Mouse (Mus musculus) layer of hippocampus, adult 18-20 months (tissue): ENCODE measurements around the gene Rragd. TPM values are rescaled to one million over a fixed set of nuclear protein-coding genes. Genes with fewer than 3 reads are reported as not detected.
"Not testable (repeated sequence)": the region's sequence is repeated elsewhere in the genome, so short reads cannot be mapped to it uniquely, and the experiment has no call there.

ENCODE experiments used
- DNase-seq, 2 experiments: peaks; one replicate each; pipeline ENCODE4 v3.0.0; 2022; ENCODE audit warnings: low spot score in 2 of 2
- long read RNA-seq: library from polyadenylated mRNA; stranded (forward); transcript quantifications from one replicate; pipeline ENCODE4 v2.0.0, GENCODE M21; 2021
- total RNA-seq, 2 experiments: library from RNA; stranded (reverse); gene quantifications; 2 replicates each; pipeline ENCODE4 v1.2.3; 2021

Gene Rragd
- 10 to 100 TPM; 64.8 to 70.4 TPM for total RNA-seq
- long read RNA-seq, full-length matches to known transcripts: 20 of 29 reads
- long read RNA-seq, partial matches to known transcripts: 0 of 29 reads
- long read RNA-seq, other reads (novel, unspliced or antisense): 9 of 29 reads

GRCm38 (mm10) chr4:32982716-32983175 lies at the start of gene Rragd:
Rragd (plus strand) TSS chr4:32983037.
- peak; percentile 10 to 35 for DNase-seq

- DNase-seq: no peak
Measured at GRCm38 (mm10) chr4:32936762-32937341, 46.0 kb upstream of the Rragd start.

DNA sequence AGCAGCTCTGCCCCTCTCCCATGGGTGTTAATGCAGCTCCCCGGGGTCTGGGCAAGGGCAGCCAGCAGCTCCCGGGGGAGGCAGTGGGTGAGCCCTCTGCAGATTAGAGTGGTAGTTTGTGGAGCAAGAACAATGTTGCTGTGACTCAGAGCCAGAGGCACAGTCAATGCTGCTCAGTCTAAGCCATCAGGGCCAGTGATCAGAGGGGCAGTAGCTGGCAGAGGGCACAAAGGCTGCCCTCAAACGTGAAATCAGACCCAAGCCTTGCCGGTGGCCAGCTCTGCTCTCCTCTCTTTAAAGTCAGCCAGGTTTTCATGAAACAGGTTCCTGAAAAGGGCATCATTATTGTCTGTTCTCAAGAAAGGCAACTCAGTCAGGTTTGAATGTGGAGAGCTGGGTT lies 43.3 kb upstream of the Rragd start:
- DNase-seq: peak in 1 of 2 experiments; percentile 19

- peak in 1 of 2 experiments; percentile 28 for DNase-seq
Measured at GRCm38 (mm10) chr4:32939964-32940363, 42.9 kb upstream of the Rragd start.

GRCm38 (mm10) chr4:32940984-32941383 lies 41.9 kb upstream of the Rragd start:
- peak in 1 of 2 experiments; percentile 26 for DNase-seq

- DNase-seq: no peak
Measured at GRCm38 (mm10) chr4:32947631-32948030, 35.2 kb upstream of the Rragd start.

DNA sequence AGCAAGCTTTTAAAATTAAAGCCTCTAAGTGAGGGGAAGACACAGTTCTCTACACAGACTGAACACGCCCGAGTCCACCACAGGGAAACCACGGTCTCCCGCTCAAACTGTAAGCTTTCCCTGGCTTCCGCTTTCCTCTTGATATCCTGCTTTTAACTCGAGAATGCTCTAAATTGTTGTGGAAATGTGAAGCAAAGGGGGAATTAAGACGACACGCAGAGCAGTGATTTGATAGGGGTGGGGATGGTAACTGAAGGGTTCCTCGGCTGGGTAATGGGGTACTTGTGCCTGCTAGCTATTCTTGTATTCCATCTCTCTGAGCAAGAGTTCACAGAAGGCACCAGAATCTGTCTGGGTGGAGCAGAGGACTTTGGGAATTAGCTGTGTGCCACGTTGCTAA lies 34.1 kb upstream of the Rragd start:
- no peak for DNase-seq

DNA sequence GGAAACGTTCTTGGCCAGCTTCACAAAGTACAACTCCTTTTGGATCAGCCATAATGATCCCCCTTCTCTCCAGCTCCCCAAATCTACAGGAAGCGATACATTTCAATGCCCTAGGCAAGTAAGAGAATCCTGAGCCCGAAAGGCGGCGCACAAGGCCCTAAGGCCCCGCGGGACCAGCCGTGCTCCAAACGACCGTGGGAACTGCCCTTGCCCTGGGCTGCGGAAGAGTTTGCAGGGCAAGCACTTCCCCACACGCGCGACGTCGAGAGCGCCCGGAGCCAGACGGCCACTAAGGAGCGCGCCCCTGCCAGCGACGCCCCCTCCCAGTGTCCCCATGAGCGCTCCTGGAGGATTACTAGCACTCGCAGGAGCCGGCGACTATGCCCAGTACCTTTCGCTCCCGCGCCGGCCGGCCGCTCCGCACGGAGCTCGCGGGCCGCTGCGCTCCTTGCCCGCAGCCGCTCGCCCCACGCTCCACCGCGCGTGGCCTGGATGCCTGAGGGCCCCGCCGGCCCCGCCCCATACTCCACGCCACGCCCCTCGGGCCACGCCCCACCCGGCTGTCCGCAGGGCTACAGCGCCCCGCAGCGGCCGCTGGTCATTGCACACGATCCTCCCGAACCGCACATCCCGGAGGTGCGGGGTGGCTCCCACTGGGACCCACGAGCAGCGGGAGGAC lies 32.3 kb upstream of the Rragd start, which contains the start of gene Ankrd6:
Ankrd6 (minus strand) TSS at position 486 of the 679 bp plus-strand sequence.
- DNase-seq: peak; percentile 70 to 83

GRCm38 (mm10) chr4:32951035-32951940 lies 31.5 kb upstream of the Rragd start:
- DNase-seq: no peak

- no peak for DNase-seq
Measured at GRCm38 (mm10) chr4:32952681-32953080, 30.2 kb upstream of the Rragd start.

DNA sequence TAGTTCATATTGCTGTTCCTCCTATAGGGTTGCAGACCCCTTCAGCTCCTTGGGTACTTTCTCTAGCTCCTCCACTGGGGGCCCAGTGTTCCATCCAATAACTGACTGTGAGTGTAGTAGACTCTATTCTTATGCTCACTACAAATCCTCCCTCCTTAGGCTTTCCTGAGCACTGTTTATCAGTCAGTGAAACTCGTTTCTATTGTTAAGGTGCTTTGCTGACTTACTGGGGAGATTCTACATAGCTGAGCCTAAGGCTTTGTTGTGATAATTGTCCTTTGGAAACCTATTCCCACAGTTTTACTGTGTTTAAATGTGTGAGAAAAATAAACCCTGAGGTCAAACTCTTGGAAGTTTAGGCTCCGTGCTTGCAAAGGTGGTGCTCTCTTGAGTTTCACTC lies 26.4 kb upstream of the Rragd start:
- DNase-seq: no peak

DNA sequence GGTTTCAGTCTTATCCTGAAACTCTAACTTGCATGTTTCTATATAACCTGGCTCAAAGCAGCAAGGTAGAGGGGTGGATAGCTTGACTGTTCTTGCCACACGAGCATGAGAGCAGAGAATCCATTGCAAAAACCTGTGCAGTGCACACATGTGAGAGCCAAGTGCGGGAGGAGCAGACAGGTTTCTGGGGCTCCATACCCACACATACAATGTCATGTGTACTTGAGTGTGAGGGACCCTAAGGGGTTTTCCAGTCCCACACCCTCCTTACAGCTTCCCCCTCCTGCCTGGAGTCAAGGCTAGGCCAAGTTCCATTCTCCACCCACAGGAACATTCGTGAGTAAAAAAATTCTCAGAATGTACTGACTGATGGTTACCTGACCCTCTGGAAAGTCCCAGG lies 21.4 kb upstream of the Rragd start:
- no peak for DNase-seq

DNA sequence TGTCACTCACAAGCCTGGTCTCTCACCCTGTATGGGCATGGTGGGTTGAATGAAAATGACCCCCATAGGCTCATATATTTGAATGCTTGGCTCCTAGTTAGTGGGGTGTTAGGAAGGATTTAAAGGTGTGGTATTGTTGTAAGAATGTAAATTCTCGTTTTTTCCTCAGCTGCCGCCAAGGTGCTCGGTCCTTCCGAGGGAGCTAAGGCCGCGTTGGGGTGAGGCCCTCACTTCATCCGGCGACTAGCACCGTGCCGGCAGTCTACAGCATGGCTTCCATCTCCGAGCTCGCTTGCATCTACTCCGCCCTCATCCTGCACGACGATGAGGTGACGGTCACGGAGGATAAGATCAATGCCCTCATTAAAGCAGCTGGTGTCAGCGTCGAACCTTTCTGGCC lies 18.2 kb upstream of the Rragd start:
- DNase-seq: not testable (repeated sequence)

DNA sequence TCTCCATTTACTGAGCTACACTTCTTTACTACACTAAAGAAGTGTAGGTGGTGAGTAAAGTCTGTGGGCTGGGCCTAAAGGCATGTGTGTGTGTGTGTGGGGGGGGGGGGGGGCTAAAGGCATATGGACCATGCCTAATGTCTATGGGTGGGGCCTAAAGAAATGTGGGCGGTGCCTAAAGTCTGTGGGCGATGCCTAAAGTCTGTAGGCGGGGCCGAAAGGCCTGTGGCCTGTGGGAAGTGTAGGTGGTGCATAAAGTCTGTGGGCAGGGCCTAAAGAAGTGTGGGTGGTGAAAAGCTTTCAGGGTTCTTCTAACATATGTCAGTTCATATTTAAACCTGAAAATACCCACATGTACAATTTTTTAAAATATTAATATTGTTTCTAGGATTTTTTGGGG lies 5.5 kb upstream of the Rragd start:
- DNase-seq: no peak

GRCm38 (mm10) chr4:32980061-32980460 lies 2.8 kb upstream of the Rragd start:
- DNase-seq: no peak

DNA sequence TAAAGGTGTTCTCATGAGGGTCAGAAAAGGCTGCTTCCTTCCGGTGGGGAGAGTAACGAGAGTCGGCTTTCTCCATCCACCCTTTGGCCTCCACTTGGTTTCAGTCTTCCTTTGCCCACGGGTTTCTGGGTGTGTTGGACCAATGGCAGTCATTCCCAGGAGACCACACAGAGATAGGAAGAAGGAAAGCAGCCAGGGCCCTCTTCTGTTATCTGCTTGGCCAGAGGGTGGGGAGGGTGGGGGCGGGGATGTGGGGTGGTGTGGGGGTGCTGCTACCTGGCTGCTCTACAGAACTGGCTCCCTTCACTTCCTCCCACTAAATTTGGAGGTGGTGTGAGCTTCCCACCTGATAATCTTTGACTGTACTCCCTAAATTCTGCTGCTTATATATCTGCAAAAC lies 1.2 kb upstream of the Rragd start:
- no peak for DNase-seq

DNA sequence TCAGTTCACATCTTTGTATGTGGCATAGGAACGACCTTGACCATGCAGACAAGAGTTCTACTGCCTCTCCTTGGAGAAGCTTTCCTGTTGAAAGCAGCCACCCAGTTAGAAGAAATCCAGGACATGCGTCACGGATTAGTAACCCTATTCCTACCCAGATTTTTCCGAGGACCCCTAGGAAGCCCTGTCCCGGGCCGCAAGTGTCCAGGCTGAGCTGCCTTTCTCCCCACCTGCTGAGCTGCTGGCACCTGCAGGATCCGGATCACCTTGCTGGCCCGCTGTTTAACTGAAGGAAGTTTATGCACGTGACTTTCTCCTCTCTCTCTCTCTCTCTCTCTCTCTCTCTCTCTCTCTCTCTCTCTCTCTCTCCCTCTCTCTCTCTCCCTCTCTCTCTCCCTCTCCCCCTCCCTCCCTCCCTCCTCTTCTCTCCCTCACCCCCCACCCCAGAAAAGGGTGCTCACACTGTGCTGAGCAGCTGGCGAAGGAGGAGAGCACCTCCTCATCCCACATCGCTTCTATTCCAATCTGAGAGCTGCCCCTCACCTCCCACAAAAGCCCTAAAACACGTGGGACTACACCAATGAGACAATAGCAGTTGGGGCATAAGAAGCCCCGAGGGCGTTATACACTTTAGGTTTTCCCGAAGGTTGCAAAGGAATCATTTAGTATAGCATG lies 659 bp upstream of the Rragd start:
- no peak for DNase-seq

DNA sequence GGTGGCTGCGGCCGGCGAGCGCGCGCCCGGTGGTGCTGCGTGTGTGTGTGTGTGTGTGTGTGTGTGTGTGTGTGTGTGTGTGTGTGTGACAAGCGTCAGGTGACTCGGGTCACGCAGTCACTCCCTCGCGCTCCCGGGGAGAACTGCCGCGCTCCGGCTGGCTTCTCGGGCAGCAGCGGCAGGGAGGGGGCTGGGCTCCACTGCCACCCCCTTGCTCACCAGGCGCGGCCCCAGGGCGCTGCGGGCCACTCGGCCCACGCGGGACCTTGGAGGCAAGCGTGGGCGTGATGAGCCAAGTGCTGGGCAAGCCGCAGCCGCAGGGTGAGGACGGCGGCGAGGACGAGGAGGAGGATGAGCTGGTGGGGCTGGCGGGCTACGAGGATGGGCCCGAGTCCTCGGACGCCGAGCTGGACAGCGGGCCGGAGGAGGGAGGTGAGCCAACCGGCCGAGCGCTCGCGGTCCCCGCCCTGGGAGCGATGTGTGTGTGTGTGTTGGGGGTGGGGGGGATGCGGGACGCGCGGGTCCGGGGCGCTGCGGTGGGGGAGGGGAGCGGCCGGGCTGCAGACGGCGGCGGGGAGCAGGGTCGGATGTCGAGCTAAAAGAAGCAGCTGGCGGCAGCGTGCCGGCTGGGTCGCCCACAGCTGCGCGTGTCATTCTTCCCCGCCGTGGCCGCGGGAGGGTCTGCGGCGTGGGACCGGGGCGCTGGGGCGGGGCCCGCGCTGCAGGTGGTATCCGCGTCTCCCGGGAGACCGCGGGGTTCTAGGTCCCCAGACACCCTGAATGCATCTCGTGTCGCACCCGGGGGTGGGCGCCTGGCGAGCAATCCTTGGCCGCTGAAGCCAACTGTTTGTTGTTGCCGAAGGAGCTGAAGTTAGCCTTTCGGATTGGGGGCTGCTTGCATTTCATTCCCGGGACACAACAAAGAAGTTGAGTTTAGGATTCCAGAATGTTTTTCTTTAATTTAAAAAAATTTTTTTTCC lies 629 bp downstream of the Rragd start:
- DNase-seq: peak; percentile 25 to 60

DNA sequence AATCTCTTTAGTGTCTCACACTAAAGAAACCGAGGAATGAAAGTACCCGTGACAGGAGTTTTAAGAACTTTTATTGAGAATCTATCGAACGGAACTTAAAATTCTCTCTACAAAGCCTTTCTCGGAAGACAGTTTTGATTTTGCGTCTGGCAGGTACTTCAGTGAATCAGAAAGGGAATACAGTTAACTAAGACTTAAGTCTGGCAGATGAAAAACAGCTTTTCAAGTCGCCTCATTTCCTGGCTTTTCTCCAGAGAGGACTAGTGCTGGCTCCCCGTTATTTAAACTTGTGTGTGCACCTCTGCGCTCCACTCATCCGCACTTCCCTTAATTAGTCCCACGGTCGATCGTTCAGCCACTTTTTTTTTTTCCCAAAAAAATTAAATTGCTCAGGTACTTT lies 1.4 kb downstream of the Rragd start:
- peak in 1 of 2 experiments; percentile 13 for DNase-seq
